Mouse (Mus musculus): ENCODE data around the gene Taf13.
A peak's percentile ranks its signal among the peaks of the same experiment; 100 is the strongest.
"Not testable (repeated sequence)": the region's sequence is repeated elsewhere in the genome, so short reads cannot be mapped to it uniquely, and the experiment has no call there.

Taf13 gene

GRCm38 (mm10) chr3:108571443-108572294, at the start of gene Taf13:
Taf13 (plus strand) TSS chr3:108571698.
- DNase-seq: peak; percentile 96

GRCm38 (mm10) chr3:108523415-108523814, 48.1 kb upstream of the Taf13 start:
- DNase-seq: no peak

GRCm38 (mm10) chr3:108528489-108528888, 43.0 kb upstream of the Taf13 start:
- DNase-seq: peak; percentile 15

- no peak for DNase-seq
Measured at GRCm38 (mm10) chr3:108533114-108533885, 38.2 kb upstream of the Taf13 start.

GRCm38 (mm10) chr3:108533951-108534350, 37.5 kb upstream of the Taf13 start, which contains the start of gene 1700013F07Rik:
1700013F07Rik (plus strand) TSS chr3:108534150.
- DNase-seq: no peak

- DNase-seq: no peak
Measured at GRCm38 (mm10) chr3:108535896-108536516, 35.5 kb upstream of the Taf13 start.

- DNase-seq: peak; percentile 62
Measured at GRCm38 (mm10) chr3:108536517-108537260, 34.8 kb upstream of the Taf13 start, which contains the start of gene 5330417C22Rik. 5330417C22Rik (minus strand) TSS chr3:108536536.

GRCm38 (mm10) chr3:108537303-108537702, 34.2 kb upstream of the Taf13 start:
- peak; percentile 87 for DNase-seq

- no peak for DNase-seq
Measured at GRCm38 (mm10) chr3:108542299-108542698, 29.2 kb upstream of the Taf13 start.

GRCm38 (mm10) chr3:108554111-108554561, 17.4 kb upstream of the Taf13 start:
- no peak for DNase-seq

- peak; percentile 94 for DNase-seq
Measured at GRCm38 (mm10) chr3:108554587-108555312, 16.7 kb upstream of the Taf13 start.

- no peak for DNase-seq
Measured at GRCm38 (mm10) chr3:108557888-108558287, 13.6 kb upstream of the Taf13 start.

GRCm38 (mm10) chr3:108562133-108562730, 9.3 kb upstream of the Taf13 start, which contains the start of gene Tmem167b:
Tmem167b (minus strand) TSS chr3:108562466.
- DNase-seq: peak; percentile 93

GRCm38 (mm10) chr3:108562777-108563271, 8.7 kb upstream of the Taf13 start:
- DNase-seq: peak; percentile 55

- peak; percentile 90 for DNase-seq
Measured at GRCm38 (mm10) chr3:108563309-108563708, 8.2 kb upstream of the Taf13 start.

GRCm38 (mm10) chr3:108567990-108568877, 3.3 kb upstream of the Taf13 start:
- DNase-seq: no peak

- not testable (repeated sequence) for DNase-seq
Measured at GRCm38 (mm10) chr3:108569636-108570035, 1.9 kb upstream of the Taf13 start.

GRCm38 (mm10) chr3:108570813-108571212, 685 bp upstream of the Taf13 start:
- no peak for DNase-seq

- no peak for DNase-seq
Measured at GRCm38 (mm10) chr3:108572309-108573010, 962 bp downstream of the Taf13 start.

All from thymus, postnatal 4 days (tissue).